Mouse (Mus musculus): ENCODE data around the gene Olfr1202.

Gene Olfr1202

GRCm38 (mm10) chr2:88814196-88814595 lies at the start of gene Olfr1202:
Gene Olfr1202, plus strand, starts transcription at chr2:88814496.
- no peak for DNase-seq (ENCODE audit: low read depth, low spot score)

GRCm38 (mm10) chr2:88770388-88770787 lies 43.9 kb upstream of the Olfr1202 start, which contains the start of gene Olfr1200:
Gene Olfr1200, minus strand, starts transcription at chr2:88770488.
- DNase-seq (ENCODE audit: low read depth, low spot score) = no peak

- no peak for DNase-seq (ENCODE audit: low read depth, low spot score)
Observed at GRCm38 (mm10) chr2:88792736-88793135, 21.6 kb upstream of the Olfr1202 start, which contains the start of gene Olfr1201. Gene Olfr1201, plus strand, starts transcription at chr2:88793036.

GRCm38 (mm10) chr2:88829437-88829836 lies 15.1 kb downstream of the Olfr1202 start, which contains the start of gene Olfr1205:
Gene Olfr1205, plus strand, starts transcription at chr2:88829737.
- DNase-seq (ENCODE audit: low read depth, low spot score) = no peak

GRCm38 (mm10) chr2:88838477-88838876 lies 24.2 kb downstream of the Olfr1202 start:
- no peak for DNase-seq (ENCODE audit: low read depth, low spot score)

GRCm38 (mm10) chr2:88848992-88849391 lies 34.7 kb downstream of the Olfr1202 start, which contains the start of gene Olfr1204:
Gene Olfr1204, plus strand, starts transcription at chr2:88849292.
- no peak for DNase-seq (ENCODE audit: low read depth, low spot score)

- DNase-seq (ENCODE audit: low read depth, low spot score) = no peak
Observed at GRCm38 (mm10) chr2:88862931-88863330, 48.6 kb downstream of the Olfr1202 start, which contains the start of gene Olfr1206. Gene Olfr1206, plus strand, starts transcription at chr2:88863231.
